Mouse (Mus musculus): ENCODE measurements around the gene Olfr57. TPM values are rescaled to one million over a fixed set of nuclear protein-coding genes. Genes with fewer than 3 reads are reported as not detected.
"Not testable (repeated sequence)": the region's sequence is repeated elsewhere in the genome, so short reads cannot be mapped to it uniquely, and the experiment has no call there.

Olfr57 gene
- 0.15 TPM in 1 of 2 replicates, not detected in the other for polyA plus RNA-seq (2014; fragmentation: Nextera tagmentation; extraction: Ambion mirVana)

DNA sequence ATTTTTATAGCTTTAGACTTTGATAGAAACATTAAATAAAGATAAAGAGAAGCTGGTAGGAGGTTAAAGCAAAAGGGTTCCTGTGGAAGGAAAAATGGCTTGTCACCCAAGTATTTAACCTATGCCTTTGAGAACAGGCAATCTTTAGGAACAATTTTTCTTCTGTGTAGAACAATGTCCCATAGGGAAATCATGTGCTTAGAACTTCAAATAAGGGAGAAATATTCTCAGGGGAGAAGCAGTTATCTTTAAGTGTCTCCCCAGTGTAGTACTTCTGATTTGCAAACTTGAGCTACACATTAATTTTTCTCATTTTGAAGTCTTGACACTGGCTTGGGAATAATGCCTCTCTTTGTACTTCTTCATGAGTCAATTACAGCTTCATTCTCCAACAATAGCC, at the start of gene Olfr57:
Gene Olfr57 (plus strand): TSS at position 301 of the 400 bp plus-strand sequence.
- no peak for ATAC-seq (ENCODE audit: insufficient read depth, low FRiP score, low TSS enrichment)
- Histone ChIP-seq H3K4me1 (ENCODE audit: control insufficient read depth, insufficient read depth, low read length) (no peaks in the 10 kb centered on the region), H3K4me2 (ENCODE audit: low read depth) (no peak within 1 kb of the TSS), H3K27me3 (ENCODE audit: control insufficient read depth, insufficient read depth, low read length) (no peaks in the 10 kb centered on the region), H3K27ac (ENCODE audit: low read depth, low read length) (no peak within 1 kb of the TSS), H3K9ac (ENCODE audit: low read length) (no peak within 1 kb of the TSS), H3K36me3 (ENCODE audit: control insufficient read depth, insufficient read depth, low read length) (no peaks in the 10 kb centered on the region), H3K4me3 (ENCODE audit: low read depth, low read length) (no peak within 1 kb of the TSS), H3K9me3 (ENCODE audit: control insufficient read depth, low read length) (no peaks in the 10 kb centered on the region)
- no peak for DNase-seq (ENCODE audit: low spot score)

DNA sequence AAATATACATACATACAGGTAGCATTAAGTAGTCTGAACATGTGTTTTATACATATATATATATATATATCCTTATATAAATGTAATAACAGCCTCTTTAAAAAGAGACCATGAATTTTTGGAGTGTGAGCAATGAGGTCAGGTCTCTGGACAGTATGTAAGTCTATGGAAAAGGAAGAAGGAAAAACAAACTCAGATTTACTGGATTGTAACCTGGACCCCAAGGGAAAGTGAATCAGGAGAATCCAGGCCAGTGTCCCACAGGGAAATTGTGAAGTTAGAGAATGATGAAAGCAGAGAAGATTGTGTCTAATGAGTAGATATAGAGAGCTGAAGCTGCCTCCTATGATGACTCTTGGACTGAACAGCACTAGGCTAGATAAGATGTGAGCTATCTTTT, 47.8 kb upstream of the Olfr57 start, which contains the start of gene Olfr1352:
Gene Olfr1352 (plus strand): TSS at position 301 of the 400 bp plus-strand sequence.
- Histone ChIP-seq H3K27me3 (ENCODE audit: control insufficient read depth, insufficient read depth, low read length) (no peaks in the 10 kb centered on the region), H3K4me2 (ENCODE audit: low read depth) (no peak within 1 kb of the TSS), H3K9ac (ENCODE audit: low read length) (no peak within 1 kb of the TSS), H3K4me3 (ENCODE audit: low read depth, low read length) (no peak within 1 kb of the TSS), H3K4me1 (ENCODE audit: control insufficient read depth, insufficient read depth, low read length) (no peaks in the 10 kb centered on the region), H3K9me3 (ENCODE audit: control insufficient read depth, low read length) (no peaks in the 10 kb centered on the region), H3K36me3 (ENCODE audit: control insufficient read depth, insufficient read depth, low read length) (no peaks in the 10 kb centered on the region), H3K27ac (ENCODE audit: low read depth, low read length) (no peak within 1 kb of the TSS)
- DNase-seq (ENCODE audit: low spot score) (no peak), ATAC-seq (ENCODE audit: insufficient read depth, low FRiP score, low TSS enrichment) (no peak)

DNA sequence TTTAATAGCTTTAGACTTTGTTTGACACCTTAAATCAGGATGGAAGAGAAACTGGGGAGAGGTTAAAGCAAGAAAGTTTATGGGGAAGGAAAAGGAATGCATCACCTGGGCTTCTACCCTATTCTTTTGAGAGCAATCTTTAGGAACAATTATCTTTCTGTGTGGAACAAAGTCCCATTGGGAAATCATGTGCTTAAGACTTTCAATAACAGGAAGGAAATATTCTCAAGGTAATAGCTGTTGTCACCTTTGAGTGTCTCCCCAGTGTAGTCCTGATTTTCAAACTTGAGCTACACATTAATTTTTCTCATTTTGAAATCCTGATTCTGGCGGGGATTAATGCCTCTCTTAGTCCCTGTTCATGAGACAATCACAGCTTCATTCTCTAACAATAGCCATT, 16.4 kb upstream of the Olfr57 start, which contains the start of gene Olfr1351:
Gene Olfr1351 (plus strand): TSS at position 301 of the 400 bp plus-strand sequence.
- Histone ChIP-seq H3K36me3 (ENCODE audit: control insufficient read depth, insufficient read depth, low read length) (no peaks in the 10 kb centered on the region), H3K4me1 (ENCODE audit: control insufficient read depth, insufficient read depth, low read length) (no peaks in the 10 kb centered on the region), H3K9me3 (ENCODE audit: control insufficient read depth, low read length) (no peaks in the 10 kb centered on the region), H3K9ac (ENCODE audit: low read length) (no peak within 1 kb of the TSS), H3K27me3 (ENCODE audit: control insufficient read depth, insufficient read depth, low read length) (no peaks in the 10 kb centered on the region), H3K4me3 (ENCODE audit: low read depth, low read length) (no peak within 1 kb of the TSS), H3K4me2 (ENCODE audit: low read depth) (no peak within 1 kb of the TSS), H3K27ac (ENCODE audit: low read depth, low read length) (no peak within 1 kb of the TSS)
- no peak for DNase-seq (ENCODE audit: low spot score)
- no peak for ATAC-seq (ENCODE audit: insufficient read depth, low FRiP score, low TSS enrichment)
- WGBS = 75% methylated on average over 1 of the region's 1 CpGs

DNA sequence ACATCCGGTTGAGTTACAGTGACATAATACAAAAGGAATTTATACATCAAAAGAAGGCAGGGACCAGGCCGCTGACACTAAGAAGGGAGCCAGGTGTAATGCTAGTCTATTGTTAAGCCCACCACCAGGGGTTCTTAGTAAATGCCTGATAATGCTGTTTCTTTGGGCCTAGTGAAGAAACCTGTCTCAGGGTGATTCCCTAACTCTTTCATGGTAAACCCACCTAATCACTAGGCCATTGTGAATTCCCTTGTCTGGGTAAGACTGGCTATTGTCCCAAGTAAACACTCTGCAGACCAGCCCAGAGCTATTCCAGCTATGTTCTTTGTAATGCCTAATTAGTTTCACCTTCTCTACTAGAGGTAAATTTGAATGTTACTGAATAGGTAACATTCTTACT, 13.9 kb downstream of the Olfr57 start:
- H3K9ac ChIP-seq (ENCODE audit: low read length); DNase-seq (ENCODE audit: low spot score); H3K36me3 ChIP-seq (ENCODE audit: control insufficient read depth, insufficient read depth, low read length); H3K4me1 ChIP-seq (ENCODE audit: control insufficient read depth, insufficient read depth, low read length); H3K4me2 ChIP-seq (ENCODE audit: low read depth); H3K9me3 ChIP-seq (ENCODE audit: control insufficient read depth, low read length); H3K4me3 ChIP-seq (ENCODE audit: low read depth, low read length); H3K27ac ChIP-seq (ENCODE audit: low read depth, low read length); H3K27me3 ChIP-seq (ENCODE audit: control insufficient read depth, insufficient read depth, low read length); ATAC-seq (ENCODE audit: insufficient read depth, low FRiP score, low TSS enrichment): not testable (repeated sequence)
- 86% methylated on average over 2 of the region's 2 CpGs for WGBS

DNA sequence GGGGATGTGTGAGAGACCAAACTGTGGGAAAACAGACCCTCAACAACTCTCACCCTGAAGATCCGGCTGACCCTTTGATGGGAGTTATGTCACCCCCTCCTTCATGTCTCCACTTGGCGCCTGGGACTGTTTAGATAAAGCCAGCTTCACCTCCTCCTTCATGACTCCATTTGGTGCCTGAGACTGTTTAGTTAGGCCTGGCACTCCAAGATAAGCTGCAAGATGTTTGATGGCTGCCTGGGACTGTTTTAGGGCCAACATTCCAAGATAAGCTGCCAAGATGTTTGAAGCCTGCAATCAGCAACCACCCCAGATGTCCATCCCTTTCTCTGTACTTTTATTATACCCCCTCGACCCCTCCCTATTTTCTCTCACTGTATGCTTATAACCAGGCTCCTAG, 28.8 kb downstream of the Olfr57 start:
- not testable (repeated sequence) for H3K27me3 ChIP-seq (ENCODE audit: control insufficient read depth, insufficient read depth, low read length); H3K4me3 ChIP-seq (ENCODE audit: low read depth, low read length); H3K9ac ChIP-seq (ENCODE audit: low read length); H3K9me3 ChIP-seq (ENCODE audit: control insufficient read depth, low read length); H3K4me2 ChIP-seq (ENCODE audit: low read depth); DNase-seq (ENCODE audit: low spot score); ATAC-seq (ENCODE audit: insufficient read depth, low FRiP score, low TSS enrichment); H3K27ac ChIP-seq (ENCODE audit: low read depth, low read length); H3K4me1 ChIP-seq (ENCODE audit: control insufficient read depth, insufficient read depth, low read length); H3K36me3 ChIP-seq (ENCODE audit: control insufficient read depth, insufficient read depth, low read length)
- WGBS = 79% methylated on average over 3 of the region's 3 CpGs

Other genes with a start within 250 kb of the Olfr57 start
- 0.80 and 0.84 TPM in 2 replicates for gene Slc1a6, start 248.2 kb upstream of the Olfr57 start, polyA plus RNA-seq (2014; fragmentation: Nextera tagmentation; extraction: Ambion mirVana)
- not detected in 2 replicates for gene Olfr1356, start 176.6 kb upstream of the Olfr57 start, polyA plus RNA-seq (2014; fragmentation: Nextera tagmentation; extraction: Ambion mirVana)
- gene Olfr1355, start 153.2 kb upstream of the Olfr57 start, polyA plus RNA-seq (2014; fragmentation: Nextera tagmentation; extraction: Ambion mirVana) = not detected in 2 replicates
- not detected in 2 replicates for gene Olfr1354, start 115.6 kb upstream of the Olfr57 start, polyA plus RNA-seq (2014; fragmentation: Nextera tagmentation; extraction: Ambion mirVana)
- gene Olfr8, start 78.1 kb upstream of the Olfr57 start, polyA plus RNA-seq (2014; fragmentation: Nextera tagmentation; extraction: Ambion mirVana) = not detected in 2 replicates
- gene Olfr1353, start 65.4 kb upstream of the Olfr57 start, polyA plus RNA-seq (2014; fragmentation: Nextera tagmentation; extraction: Ambion mirVana) = not detected in 2 replicates
- gene Olfr1352, start 47.7 kb upstream of the Olfr57 start, polyA plus RNA-seq (2014; fragmentation: Nextera tagmentation; extraction: Ambion mirVana) = not detected in 2 replicates
- not detected in 2 replicates for gene Olfr1351, start 16.3 kb upstream of the Olfr57 start, polyA plus RNA-seq (2014; fragmentation: Nextera tagmentation; extraction: Ambion mirVana)
- 42.8 and 43.7 TPM in 2 replicates for gene 2610008E11Rik, start 68.9 kb downstream of the Olfr57 start, polyA plus RNA-seq (2014; fragmentation: Nextera tagmentation; extraction: Ambion mirVana)
- not detected in 2 replicates for gene Vmn2r80, start 120.0 kb downstream of the Olfr57 start, polyA plus RNA-seq (2014; fragmentation: Nextera tagmentation; extraction: Ambion mirVana)
- not detected in 2 replicates for gene Vmn2r81, start 219.0 kb downstream of the Olfr57 start, polyA plus RNA-seq (2014; fragmentation: Nextera tagmentation; extraction: Ambion mirVana)

All from neural tube, embryonic 11.5 days (tissue).